Mouse (Mus musculus): ENCODE measurements around the gene A730049H05Rik. TPM values are rescaled to one million over a fixed set of nuclear protein-coding genes. Genes with fewer than 3 reads are reported as not detected.

Gene A730049H05Rik
- total and polyA plus RNA-seq, 2 experiments: not detected

- Histone ChIP-seq H3K79me2 (ENCODE audit: control insufficient read depth, insufficient read depth, low read length) (no peaks in the 10 kb centered on the region), H3K36me3 (ENCODE audit: control insufficient read depth, insufficient read depth, low read length) (no peaks in the 10 kb centered on the region), H3K4me1 (ENCODE audit: control insufficient read depth, insufficient read depth, low read length) (no peaks in the 10 kb centered on the region), H3K27me3 (ENCODE audit: control insufficient read depth, insufficient read depth, low read length) (no peaks in the 10 kb centered on the region), H3K9ac (ENCODE audit: low read depth, low read length) (no peak overlapping the region), H3K4me3 (ENCODE audit: insufficient read depth, low read depth, low read length) (no peak overlapping the region), H3K27ac (replicated peaks; ENCODE audit: insufficient read depth, low read depth, low read length) (no peak overlapping the region)
- WGBS: 73% methylated on average over 5 of the region's 5 CpGs
- no peak for DNase-seq (ENCODE audit: extremely low read depth, low read depth, low spot score)
- TF ChIP-seq POLR2A (IDR thresholded peaks at IDR 0.05; ENCODE audit: extremely low read depth, insufficient read depth, low read length) (no peak), CTCF (IDR thresholded peaks at IDR 0.05; ENCODE audit: low read depth, low read length) (no peak)
Measured at GRCm38 (mm10) chr6:92821606-92822005, 5.3 kb downstream of the A730049H05Rik start.

GRCm38 (mm10) chr6:92822006-92822405, 5.7 kb downstream of the A730049H05Rik start:
- TF ChIP-seq POLR2A (IDR thresholded peaks at IDR 0.05; ENCODE audit: extremely low read depth, insufficient read depth, low read length) (no peak), CTCF (IDR thresholded peaks at IDR 0.05; ENCODE audit: low read depth, low read length) (no peak)
- Histone ChIP-seq H3K4me1 (ENCODE audit: control insufficient read depth, insufficient read depth, low read length) (no peaks in the 10 kb centered on the region), H3K4me3 (ENCODE audit: insufficient read depth, low read depth, low read length) (no peak overlapping the region), H3K36me3 (ENCODE audit: control insufficient read depth, insufficient read depth, low read length) (no peaks in the 10 kb centered on the region), H3K9ac (ENCODE audit: low read depth, low read length) (no peak overlapping the region), H3K79me2 (ENCODE audit: control insufficient read depth, insufficient read depth, low read length) (no peaks in the 10 kb centered on the region), H3K27me3 (ENCODE audit: control insufficient read depth, insufficient read depth, low read length) (no peaks in the 10 kb centered on the region), H3K27ac (replicated peaks; ENCODE audit: insufficient read depth, low read depth, low read length) (no peak overlapping the region)
- 72% methylated on average over 6 of the region's 6 CpGs for WGBS
- no peak for DNase-seq (ENCODE audit: extremely low read depth, low read depth, low spot score)

- Histone ChIP-seq H3K79me2 (ENCODE audit: control insufficient read depth, insufficient read depth, low read length) (no peaks in the 10 kb centered on the region), H3K4me3 (ENCODE audit: insufficient read depth, low read depth, low read length) (no peak overlapping the region), H3K27me3 (ENCODE audit: control insufficient read depth, insufficient read depth, low read length) (no peaks in the 10 kb centered on the region), H3K36me3 (ENCODE audit: control insufficient read depth, insufficient read depth, low read length) (no peaks in the 10 kb centered on the region), H3K9ac (ENCODE audit: low read depth, low read length) (no peak overlapping the region), H3K27ac (replicated peaks; ENCODE audit: insufficient read depth, low read depth, low read length) (no peak overlapping the region), H3K4me1 (ENCODE audit: control insufficient read depth, insufficient read depth, low read length) (no peaks in the 10 kb centered on the region; the same call in 1 of the 2 replicates)
- 87% methylated on average over 7 of the region's 7 CpGs for WGBS
- no peak for DNase-seq (ENCODE audit: extremely low read depth, low read depth, low spot score)
- TF ChIP-seq POLR2A (IDR thresholded peaks at IDR 0.05; ENCODE audit: extremely low read depth, insufficient read depth, low read length): no peak
- no peak for TF ChIP-seq CTCF (IDR thresholded peaks at IDR 0.05; ENCODE audit: low read depth, low read length)
Measured at GRCm38 (mm10) chr6:92823991-92824390, 7.7 kb downstream of the A730049H05Rik start.

GRCm38 (mm10) chr6:92826561-92826960, 10.3 kb downstream of the A730049H05Rik start:
- TF ChIP-seq POLR2A (IDR thresholded peaks at IDR 0.05; ENCODE audit: extremely low read depth, insufficient read depth, low read length): no peak
- no peak for TF ChIP-seq CTCF (IDR thresholded peaks at IDR 0.05; ENCODE audit: low read depth, low read length)
- WGBS: 80% methylated on average over 5 of the region's 5 CpGs
- DNase-seq (ENCODE audit: extremely low read depth, low read depth, low spot score): no peak
- Histone ChIP-seq H3K4me3 (ENCODE audit: insufficient read depth, low read depth, low read length) (no peak overlapping the region), H3K27ac (replicated peaks; ENCODE audit: insufficient read depth, low read depth, low read length) (no peak overlapping the region), H3K27me3 (ENCODE audit: control insufficient read depth, insufficient read depth, low read length) (no peaks in the 10 kb centered on the region), H3K36me3 (ENCODE audit: control insufficient read depth, insufficient read depth, low read length) (no peaks in the 10 kb centered on the region), H3K4me1 (ENCODE audit: control insufficient read depth, insufficient read depth, low read length) (no peaks in the 10 kb centered on the region; the same call in 1 of the 2 replicates), H3K79me2 (ENCODE audit: control insufficient read depth, insufficient read depth, low read length) (no peaks in the 10 kb centered on the region), H3K9ac (ENCODE audit: low read depth, low read length) (no peak overlapping the region)

- WGBS: 57% methylated on average over 5 of the region's 5 CpGs
- H3K79me2 ChIP-seq (ENCODE audit: control insufficient read depth, insufficient read depth, low read length): no peaks in the 10 kb centered on the region
- H3K9ac ChIP-seq (ENCODE audit: low read depth, low read length): no peak overlapping the region
- no peaks in the 10 kb centered on the region for H3K36me3 ChIP-seq (ENCODE audit: control insufficient read depth, insufficient read depth, low read length)
- no peak for DNase-seq (ENCODE audit: extremely low read depth, low read depth, low spot score)
- no peaks in the 10 kb centered on the region for H3K27me3 ChIP-seq (ENCODE audit: control insufficient read depth, insufficient read depth, low read length)
- no peak overlapping the region for H3K4me3 ChIP-seq (ENCODE audit: insufficient read depth, low read depth, low read length)
- TF ChIP-seq POLR2A (IDR thresholded peaks at IDR 0.05; ENCODE audit: extremely low read depth, insufficient read depth, low read length) (no peak), CTCF (IDR thresholded peaks at IDR 0.05; ENCODE audit: low read depth, low read length) (no peak)
- H3K27ac ChIP-seq (replicated peaks; ENCODE audit: insufficient read depth, low read depth, low read length): no peak overlapping the region
- H3K4me1 ChIP-seq (ENCODE audit: control insufficient read depth, insufficient read depth, low read length): no peaks in the 10 kb centered on the region; the same call in 1 of the 2 replicates
Measured at GRCm38 (mm10) chr6:92827360-92827759, 11.1 kb downstream of the A730049H05Rik start.

GRCm38 (mm10) chr6:92829148-92829547, 12.9 kb downstream of the A730049H05Rik start:
- Histone ChIP-seq H3K4me1 (ENCODE audit: control insufficient read depth, insufficient read depth, low read length) (no peaks in the 10 kb centered on the region; the same call in 1 of the 2 replicates), H3K4me3 (ENCODE audit: insufficient read depth, low read depth, low read length) (no peak overlapping the region), H3K27me3 (ENCODE audit: control insufficient read depth, insufficient read depth, low read length) (no peaks in the 10 kb centered on the region), H3K79me2 (ENCODE audit: control insufficient read depth, insufficient read depth, low read length) (no peaks in the 10 kb centered on the region), H3K36me3 (ENCODE audit: control insufficient read depth, insufficient read depth, low read length) (no peaks in the 10 kb centered on the region), H3K9ac (ENCODE audit: low read depth, low read length) (no peak overlapping the region), H3K27ac (replicated peaks; ENCODE audit: insufficient read depth, low read depth, low read length) (no peak overlapping the region)
- no peak for TF ChIP-seq POLR2A (IDR thresholded peaks at IDR 0.05; ENCODE audit: extremely low read depth, insufficient read depth, low read length)
- TF ChIP-seq CTCF (IDR thresholded peaks at IDR 0.05; ENCODE audit: low read depth, low read length): no peak
- 87% methylated on average over 2 of the region's 2 CpGs for WGBS
- DNase-seq (ENCODE audit: extremely low read depth, low read depth, low spot score): no peak
